Mouse (Mus musculus): Measurements from ENCODE around the gene Gm5741. TPM values are rescaled to one million over a fixed set of nuclear protein-coding genes. Genes with fewer than 3 reads are reported as not detected.
A peak's percentile ranks its signal among the peaks of the same experiment; 100 is the strongest.

The Gm5741 gene
- polyA plus RNA-seq, 1 experiment from 2014 or later: 1.6 TPM

- Histone ChIP-seq H3K9me3 (replicated peaks) (no peaks in the 10 kb centered on the region), H3K27me3 (replicated peaks) (no peaks in the 10 kb centered on the region), H3K36me3 (peaks cover 24% of the 10 kb centered on the region), H3K4me3 (replicated peaks) (peak overlapping the region; percentile 77), H3K27ac (replicated peaks) (peak overlapping the region; percentile 98), H3K4me2 (peak overlapping the region; percentile 90), H3K4me1 (peaks cover 47% of the 10 kb centered on the region), H3K9ac (replicated peaks) (peak overlapping the region; percentile 84)
- under 1% methylated on average over 55 of the region's 57 CpGs for WGBS
- ATAC-seq (ENCODE audit: low FRiP score): peak; percentile 26
Measured at GRCm38 (mm10) chr8:85037681-85038531, 29.9 kb downstream of the Gm5741 start.

- H3K4me1 ChIP-seq: peaks cover 47% of the 10 kb centered on the region
- H3K36me3 ChIP-seq: peaks cover 24% of the 10 kb centered on the region
- ATAC-seq (ENCODE audit: low FRiP score): peak; percentile 61
- WGBS: 2% methylated on average over 14 of the region's 14 CpGs
- no peaks in the 10 kb centered on the region for H3K9me3 ChIP-seq (replicated peaks)
- H3K27me3 ChIP-seq (replicated peaks): no peaks in the 10 kb centered on the region
- H3K4me3 ChIP-seq (replicated peaks): peak overlapping the region; percentile 77
- H3K27ac ChIP-seq (replicated peaks): peak overlapping the region; percentile 98
- H3K9ac ChIP-seq (replicated peaks): peak overlapping the region; percentile 84
- H3K4me2 ChIP-seq: peak overlapping the region; percentile 90
Measured at GRCm38 (mm10) chr8:85037366-85037680, 30.5 kb downstream of the Gm5741 start.

- peaks cover 47% of the 10 kb centered on the region for H3K4me1 ChIP-seq
- H3K27ac ChIP-seq (replicated peaks): peak within 1 kb of the TSS; percentile 98
- peak within 1 kb of the TSS; percentile 77 for H3K4me3 ChIP-seq (replicated peaks)
- H3K27me3 ChIP-seq (replicated peaks): no peaks in the 10 kb centered on the region
- peak; percentile 92 for ATAC-seq (ENCODE audit: low FRiP score)
- under 1% methylated on average over 59 of the region's 59 CpGs for WGBS
- H3K9me3 ChIP-seq (replicated peaks): no peaks in the 10 kb centered on the region
- peaks cover 29% of the 10 kb centered on the region for H3K36me3 ChIP-seq
- H3K9ac ChIP-seq (replicated peaks): peak within 1 kb of the TSS; percentile 84
- H3K4me2 ChIP-seq: peak within 1 kb of the TSS; percentile 90
Measured at GRCm38 (mm10) chr8:85036718-85037365, 30.9 kb downstream of the Gm5741 start, which contains the start of gene Tnpo2. Gene Tnpo2, plus strand, starts transcription at chr8:85036915.

GRCm38 (mm10) chr8:85036381-85036717 is 31.4 kb downstream of the Gm5741 start:
- Histone ChIP-seq H3K4me2 (peak overlapping the region; percentile 90), H3K27me3 (replicated peaks) (no peaks in the 10 kb centered on the region), H3K27ac (replicated peaks) (peak overlapping the region; percentile 98), H3K9me3 (replicated peaks) (no peaks in the 10 kb centered on the region), H3K9ac (replicated peaks) (peak overlapping the region; percentile 66), H3K4me3 (replicated peaks) (peak overlapping the region; percentile 77), H3K36me3 (peaks cover 30% of the 10 kb centered on the region), H3K4me1 (peaks cover 47% of the 10 kb centered on the region)
- 0% methylated on average over 9 of the region's 9 CpGs for WGBS
- peak; percentile 60 for ATAC-seq (ENCODE audit: low FRiP score)

GRCm38 (mm10) chr8:85035728-85036310 is 32.0 kb downstream of the Gm5741 start:
- peak overlapping the region; percentile 66 for H3K9ac ChIP-seq (replicated peaks)
- peak overlapping the region; percentile 77 for H3K4me3 ChIP-seq (replicated peaks)
- H3K4me1 ChIP-seq: peaks cover 45% of the 10 kb centered on the region
- no peaks in the 10 kb centered on the region for H3K27me3 ChIP-seq (replicated peaks)
- no peaks in the 10 kb centered on the region for H3K9me3 ChIP-seq (replicated peaks)
- under 1% methylated on average over 15 of the region's 15 CpGs for WGBS
- peak overlapping the region; percentile 90 for H3K4me2 ChIP-seq
- peak; percentile 4 for ATAC-seq (ENCODE audit: low FRiP score)
- H3K27ac ChIP-seq (replicated peaks): peak overlapping the region; percentile 98
- H3K36me3 ChIP-seq: peaks cover 29% of the 10 kb centered on the region

GRCm38 (mm10) chr8:85035165-85035727 is 32.5 kb downstream of the Gm5741 start:
- 7% methylated on average over 12 of the region's 12 CpGs for WGBS
- Histone ChIP-seq H3K4me2 (peak overlapping the region; percentile 90), H3K9ac (replicated peaks) (peak overlapping the region; percentile 66; the same call in 1 of the 2 replicates), H3K27me3 (replicated peaks) (no peaks in the 10 kb centered on the region), H3K27ac (replicated peaks) (peak overlapping the region; percentile 98), H3K4me1 (peaks cover 39% of the 10 kb centered on the region), H3K36me3 (peaks cover 29% of the 10 kb centered on the region), H3K4me3 (replicated peaks) (peak overlapping the region; percentile 77), H3K9me3 (replicated peaks) (no peaks in the 10 kb centered on the region)
- no peak for ATAC-seq (ENCODE audit: low FRiP score)

- H3K9me3 ChIP-seq (replicated peaks): no peaks in the 10 kb centered on the region
- peak overlapping the region; percentile 77 for H3K4me3 ChIP-seq (replicated peaks)
- H3K9ac ChIP-seq (replicated peaks): peak overlapping the region; percentile 66; the same call in 1 of the 2 replicates
- H3K27me3 ChIP-seq (replicated peaks): no peaks in the 10 kb centered on the region
- no peak for ATAC-seq (ENCODE audit: low FRiP score)
- 3% methylated on average over 13 of the region's 13 CpGs for WGBS
- peaks cover 38% of the 10 kb centered on the region for H3K4me1 ChIP-seq
- no peak overlapping the region for H3K27ac ChIP-seq (replicated peaks)
- peak overlapping the region; percentile 90 for H3K4me2 ChIP-seq
- peaks cover 31% of the 10 kb centered on the region for H3K36me3 ChIP-seq
Measured at GRCm38 (mm10) chr8:85034764-85035163, 33.0 kb downstream of the Gm5741 start.

- H3K27ac ChIP-seq (replicated peaks): no peak overlapping the region
- H3K27me3 ChIP-seq (replicated peaks): no peaks in the 10 kb centered on the region
- H3K9me3 ChIP-seq (replicated peaks): no peaks in the 10 kb centered on the region
- no peak for ATAC-seq (ENCODE audit: low FRiP score)
- H3K9ac ChIP-seq (replicated peaks): no peak overlapping the region
- H3K4me3 ChIP-seq (replicated peaks): no peak overlapping the region
- peaks cover 35% of the 10 kb centered on the region for H3K36me3 ChIP-seq
- WGBS: 74% methylated on average over 1 of the region's 1 CpGs
- H3K4me1 ChIP-seq: peaks cover 36% of the 10 kb centered on the region
- H3K4me2 ChIP-seq: no peak overlapping the region
Measured at GRCm38 (mm10) chr8:85033867-85034266, 33.9 kb downstream of the Gm5741 start.

- no peaks in the 10 kb centered on the region for H3K27me3 ChIP-seq (replicated peaks)
- H3K9me3 ChIP-seq (replicated peaks): no peaks in the 10 kb centered on the region
- ATAC-seq (ENCODE audit: low FRiP score): no peak
- 86% methylated on average over 4 of the region's 4 CpGs for WGBS
- H3K36me3 ChIP-seq: peaks cover 35% of the 10 kb centered on the region
- H3K4me3 ChIP-seq (replicated peaks): no peak overlapping the region
- H3K9ac ChIP-seq (replicated peaks): no peak overlapping the region
- H3K4me1 ChIP-seq: peaks cover 36% of the 10 kb centered on the region
- H3K4me2 ChIP-seq: no peak overlapping the region
- no peak overlapping the region for H3K27ac ChIP-seq (replicated peaks)
Measured at GRCm38 (mm10) chr8:85032622-85033311, 35.0 kb downstream of the Gm5741 start.

- H3K4me3 ChIP-seq (replicated peaks): no peak overlapping the region
- peaks cover 35% of the 10 kb centered on the region for H3K36me3 ChIP-seq
- no peaks in the 10 kb centered on the region for H3K27me3 ChIP-seq (replicated peaks)
- 89% methylated on average over 14 of the region's 14 CpGs for WGBS
- no peaks in the 10 kb centered on the region for H3K9me3 ChIP-seq (replicated peaks)
- no peak for ATAC-seq (ENCODE audit: low FRiP score)
- peaks cover 38% of the 10 kb centered on the region for H3K4me1 ChIP-seq
- H3K9ac ChIP-seq (replicated peaks): peak overlapping the region; percentile 21; the same call in 1 of the 2 replicates
- H3K4me2 ChIP-seq: peak overlapping the region; percentile 92
- H3K27ac ChIP-seq (replicated peaks): no peak overlapping the region
Measured at GRCm38 (mm10) chr8:85029271-85029670, 38.5 kb downstream of the Gm5741 start.

- no peak for ATAC-seq (ENCODE audit: low FRiP score)
- Histone ChIP-seq H3K9me3 (replicated peaks) (no peaks in the 10 kb centered on the region), H3K27ac (replicated peaks) (no peak overlapping the region), H3K4me2 (peak overlapping the region; percentile 92), H3K27me3 (replicated peaks) (no peaks in the 10 kb centered on the region), H3K4me1 (peaks cover 51% of the 10 kb centered on the region), H3K36me3 (peaks cover 41% of the 10 kb centered on the region), H3K4me3 (replicated peaks) (peak overlapping the region; percentile 100), H3K9ac (replicated peaks) (peak overlapping the region; percentile 100)
- WGBS: 26% methylated on average over 2 of the region's 2 CpGs
Measured at GRCm38 (mm10) chr8:85027922-85028321, 39.9 kb downstream of the Gm5741 start.

All from neural tube, embryonic 15.5 days (tissue).